Mouse (Mus musculus) E14TG2a.4 (cell line): ENCODE measurements around the gene Zfp324.

Experiments used
- H3K27me3 ChIP-seq: 2 replicates; pipeline ENCODE4 v1.6.1; 2014; ENCODE audit warnings: low read length, control low read depth; ENCODE audit not compliant: insufficient read depth
- H3K36me3 ChIP-seq: 2 replicates; pipeline ENCODE4 v1.6.1; 2014; ENCODE audit warnings: low read length, control low read depth; ENCODE audit not compliant: insufficient read depth
- H3K4me1 ChIP-seq: replicated peaks from 2 replicates; pipeline ENCODE4 v1.6.1; 2014; ENCODE audit warnings: low read depth, low read length, control low read depth
- H3K4me3 ChIP-seq: replicated peaks from 2 replicates; pipeline ENCODE4 v1.5.1; 2014; ENCODE audit warnings: mild to moderate bottlenecking, low read length
- H3K9me3 ChIP-seq: 2 replicates; pipeline ENCODE4 v1.6.1; 2014; ENCODE audit warnings: low read length, control low read depth
- CTCF ChIP-seq: conservative IDR thresholded peaks from 2 replicates; pipeline ENCODE4 v1.5.1; 2014; ENCODE audit warnings: low read length
- NANOG ChIP-seq: IDR thresholded peaks from 2 replicates; pipeline ENCODE4 v1.6.1; 2014; ENCODE audit warnings: borderline replicate concordance, low read length, mixed read lengths
- POU5F1 ChIP-seq: IDR thresholded peaks from 2 replicates; pipeline ENCODE4 v1.6.1; 2014; ENCODE audit warnings: low read length, borderline replicate concordance

Gene Zfp324

DNA sequence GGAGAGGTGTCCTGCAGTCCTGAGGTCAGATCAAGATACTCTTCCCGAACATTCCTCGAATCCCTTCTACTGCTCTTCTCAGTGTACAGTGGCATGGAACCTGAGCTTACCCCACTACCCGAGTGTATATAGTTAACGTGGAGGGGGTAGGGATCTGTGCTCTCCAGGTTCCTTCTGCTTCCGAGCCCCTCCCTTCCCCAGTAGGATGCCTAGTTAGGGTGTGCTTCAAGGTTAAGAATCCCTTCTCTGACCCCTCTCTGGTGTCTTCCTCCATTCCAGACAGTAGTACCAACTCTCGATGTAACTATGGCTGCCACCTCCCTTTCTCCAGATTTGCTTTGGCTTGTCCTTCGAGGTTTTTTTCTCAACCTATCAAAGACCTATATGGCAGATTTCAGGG is 14.7 kb downstream of the Zfp324 start:
- H3K9me3 ChIP-seq = no peaks in the 10 kb centered on the region
- TF ChIP-seq POU5F1 = no peak
- TF ChIP-seq NANOG = no peak
- TF ChIP-seq CTCF = no peak

GRCm38 (mm10) chr7:12985724-12986123 is 20.1 kb downstream of the Zfp324 start:
- TF ChIP-seq POU5F1 = no peak
- TF ChIP-seq CTCF = no peak
- no peak for TF ChIP-seq NANOG
- H3K27me3 ChIP-seq = no peaks in the 10 kb centered on the region
- H3K36me3 ChIP-seq = peaks cover 28% of the 10 kb centered on the region
- no peak overlapping the region for H3K4me3 ChIP-seq
- peaks cover 41% of the 10 kb centered on the region for H3K4me1 ChIP-seq
- H3K9me3 ChIP-seq = no peaks in the 10 kb centered on the region

More for the DNA sequence above, 14.7 kb downstream of the Zfp324 start:
- H3K4me1 ChIP-seq = peaks cover 59% of the 10 kb centered on the region
- no peaks in the 10 kb centered on the region for H3K27me3 ChIP-seq
- peak overlapping the region; percentile 92 for H3K4me3 ChIP-seq
- peaks cover 36% of the 10 kb centered on the region for H3K36me3 ChIP-seq

- no peak overlapping the region for H3K4me3 ChIP-seq
- H3K27me3 ChIP-seq = no peaks in the 10 kb centered on the region
- peaks cover 29% of the 10 kb centered on the region for H3K4me1 ChIP-seq
- peaks cover 20% of the 10 kb centered on the region for H3K36me3 ChIP-seq
- no peaks in the 10 kb centered on the region for H3K9me3 ChIP-seq
- no peak for TF ChIP-seq POU5F1
Observed at GRCm38 (mm10) chr7:12986906-12987305, 21.3 kb downstream of the Zfp324 start.

- Histone ChIP-seq H3K27me3 (no peaks in the 10 kb centered on the region), H3K36me3 (peaks cover 13% of the 10 kb centered on the region), H3K9me3 (no peaks in the 10 kb centered on the region), H3K4me3 (no peak overlapping the region), H3K4me1 (peaks cover 22% of the 10 kb centered on the region)
- TF ChIP-seq CTCF (no peak), NANOG (no peak), POU5F1 (no peak)
Observed at GRCm38 (mm10) chr7:12987409-12988189, 22.0 kb downstream of the Zfp324 start.

GRCm38 (mm10) chr7:12992222-12992621 is 26.6 kb downstream of the Zfp324 start:
- TF ChIP-seq POU5F1 (no peak), CTCF (peak; percentile 90)
- Histone ChIP-seq H3K9me3 (no peaks in the 10 kb centered on the region), H3K27me3 (no peaks in the 10 kb centered on the region), H3K4me1 (peaks cover 17% of the 10 kb centered on the region), H3K4me3 (no peak overlapping the region), H3K36me3 (no peaks in the 10 kb centered on the region)

GRCm38 (mm10) chr7:12993148-12993547 is 27.5 kb downstream of the Zfp324 start:
- TF ChIP-seq POU5F1 (no peak), NANOG (no peak), CTCF (no peak)

GRCm38 (mm10) chr7:12995862-12996261 is 30.2 kb downstream of the Zfp324 start:
- Histone ChIP-seq H3K27me3 (no peaks in the 10 kb centered on the region), H3K4me3 (no peak overlapping the region), H3K4me1 (peaks cover 11% of the 10 kb centered on the region), H3K36me3 (no peaks in the 10 kb centered on the region), H3K9me3 (no peaks in the 10 kb centered on the region)
- TF ChIP-seq NANOG = no peak
- no peak for TF ChIP-seq POU5F1
- no peak for TF ChIP-seq CTCF

More at GRCm38 (mm10) chr7:12993148-12993547, 27.5 kb downstream of the Zfp324 start:
- Histone ChIP-seq H3K9me3 (no peaks in the 10 kb centered on the region), H3K4me1 (peaks cover 17% of the 10 kb centered on the region), H3K27me3 (no peaks in the 10 kb centered on the region), H3K4me3 (no peak overlapping the region), H3K36me3 (no peaks in the 10 kb centered on the region)

- Histone ChIP-seq H3K9me3 (no peaks in the 10 kb centered on the region), H3K4me1 (peaks cover 11% of the 10 kb centered on the region), H3K4me3 (no peak overlapping the region), H3K36me3 (no peaks in the 10 kb centered on the region), H3K27me3 (no peaks in the 10 kb centered on the region)
- no peak for TF ChIP-seq NANOG
- TF ChIP-seq CTCF = no peak
- TF ChIP-seq POU5F1 = no peak
Observed at GRCm38 (mm10) chr7:12997230-12997629, 31.6 kb downstream of the Zfp324 start.

GRCm38 (mm10) chr7:12998053-12998452 is 32.4 kb downstream of the Zfp324 start, which contains the start of gene Slc27a5:
TSS of gene Slc27a5 (minus strand) at chr7:12998192.
- TF ChIP-seq NANOG (no peak), CTCF (no peak), POU5F1 (no peak)
- Histone ChIP-seq H3K4me3 (no peak within 1 kb of the TSS), H3K9me3 (no peaks in the 10 kb centered on the region), H3K4me1 (peaks cover 11% of the 10 kb centered on the region), H3K36me3 (no peaks in the 10 kb centered on the region; the same call in 1 of the 2 replicates), H3K27me3 (no peaks in the 10 kb centered on the region)
